In genomic region chr9:41461742-41462141, GRCm38 (mm10) we compare ENCODE assay signal across 8 mouse cellular contexts.
DNase-seq lines count a peak whose midpoint lies in the region; TF ChIP-seq lines count a peak whose summit lies in the region.

No protein-coding gene starts in this region.

- no peaks in the 10 kb centered on the region for H3K4me1 ChIP-seq in MEL (ENCODE audit: control insufficient read depth in 1 of 2, insufficient read depth in 2 of 2, low read length in 2 of 2)

- no peaks in the 10 kb centered on the region for H3K27me3 ChIP-seq in MEL (ENCODE audit: control insufficient read depth in 1 of 2, insufficient read depth in 2 of 2, low read length in 2 of 2)

- no peak overlapping the region for H3K9ac ChIP-seq in MEL (ENCODE audit: control insufficient read depth, low read depth, low read length, poor library complexity, severe bottlenecking)

- TF ChIP-seq EP300 in MEL (IDR thresholded peaks at IDR 0.05; ENCODE audit: low read depth in 1 of 2, low read length in 2 of 2): no peak

- no peak for TF ChIP-seq RAD21 in MEL (IDR thresholded peaks at IDR 0.05; ENCODE audit: low read depth, low read length)

- no peak for TF ChIP-seq POLR2A in MEL (IDR thresholded peaks at IDR 0.05; ENCODE audit: control insufficient read depth in 1 of 2, insufficient read depth in 1 of 2, low read depth in 1 of 2, low read length in 2 of 2, poor library complexity in 1 of 2)

- no peak overlapping the region for H3K4me3 ChIP-seq in MEL (ENCODE audit: control insufficient read depth in 1 of 2, insufficient read depth in 1 of 2, low read depth in 2 of 2, low read length in 2 of 2)

- no peaks in the 10 kb centered on the region for H3K36me3 ChIP-seq in MEL (ENCODE audit: control insufficient read depth in 1 of 2, insufficient read depth in 2 of 2, low read length in 2 of 2)

- TF ChIP-seq CTCF in MEL (IDR thresholded peaks at IDR 0.05 in 2 of 3, conservative IDR thresholded peaks at IDR 0.05 in 1 of 3; ENCODE audit: control insufficient read depth in 1 of 3, insufficient read depth in 1 of 3, low read depth in 2 of 3, low read length in 3 of 3, poor library complexity in 1 of 3, severe bottlenecking in 1 of 3): peak; percentile 49 to 72 (median 54)

- peak; percentile 51 for DNase-seq in MEL (ENCODE audit: low read depth, low spot score)
- peak; percentile 78 to 81 for DNase-seq in cerebellum, adult 18-20 months
- DNase-seq in forelimb bud, embryonic 11.5 days (ENCODE audit: low read depth, low spot score): peak; percentile 87
- peak; percentile 99 for DNase-seq in heart, postnatal 4 days
- DNase-seq in layer of hippocampus, adult 9-10 months (ENCODE audit: low spot score): peak; percentile 52
- DNase-seq in lung, postnatal 10 days: peak; percentile 97
- peak; percentile 87 for DNase-seq in retina, embryonic 14.5 days (ENCODE audit: low spot score)
- peak; percentile 67 to 73 for DNase-seq in thymus, postnatal 36 days

- H3K27ac ChIP-seq in MEL (ENCODE audit: control insufficient read depth, low read depth, low read length): no peak overlapping the region

- no peaks in the 10 kb centered on the region for H3K79me2 ChIP-seq in MEL (ENCODE audit: control insufficient read depth, insufficient read depth, low read length, poor library complexity)

- no peaks in the 10 kb centered on the region for H3K9me3 ChIP-seq in MEL (replicated peaks; ENCODE audit: insufficient read depth, low read length)

TF ChIP-seq in MEL, 35 proteins besides CTCF, POLR2A, EP300 and RAD21:
- TF ChIP-seq SMC3 (IDR thresholded peaks at IDR 0.05; ENCODE audit: low read depth, low read length): peak; percentile 40
- no peak for TF ChIP-seq MAZ (IDR thresholded peaks at IDR 0.05; ENCODE audit: low read depth, low read length)
